Mouse (Mus musculus): ENCODE measurements around the gene Klhl11.

Klhl11 gene

GRCm38 (mm10) chr11:100471352-100472196, 967 bp downstream of the Klhl11 start:
- DNase-seq (ENCODE audit: low spot score in 2 of 2), result peak in 1 of 2 experiments; percentile 7

DNA sequence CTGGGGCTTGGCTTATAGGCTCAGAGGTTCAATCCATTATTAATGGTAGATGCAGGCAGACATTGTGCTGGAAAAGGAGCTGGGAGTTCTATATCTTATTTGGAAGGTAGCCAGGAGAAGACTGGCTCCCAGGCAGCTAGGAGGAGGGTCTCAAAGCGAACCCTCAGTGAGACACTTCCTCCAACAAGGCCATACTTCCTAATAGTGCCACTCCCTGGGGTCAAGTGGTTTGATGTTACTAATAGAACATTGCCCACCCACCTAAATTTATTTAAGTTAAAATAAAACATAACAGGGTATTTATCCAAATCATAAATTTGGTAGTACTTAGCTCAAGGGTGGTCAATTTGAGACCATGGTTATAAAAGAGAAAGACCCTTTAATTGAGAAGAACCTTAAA, 6.7 kb downstream of the Klhl11 start:
- no peak for DNase-seq (ENCODE audit: low spot score in 2 of 2)

GRCm38 (mm10) chr11:100465229-100465792, 7.2 kb downstream of the Klhl11 start:
- DNase-seq (ENCODE audit: low spot score in 2 of 2), result no peak

DNA sequence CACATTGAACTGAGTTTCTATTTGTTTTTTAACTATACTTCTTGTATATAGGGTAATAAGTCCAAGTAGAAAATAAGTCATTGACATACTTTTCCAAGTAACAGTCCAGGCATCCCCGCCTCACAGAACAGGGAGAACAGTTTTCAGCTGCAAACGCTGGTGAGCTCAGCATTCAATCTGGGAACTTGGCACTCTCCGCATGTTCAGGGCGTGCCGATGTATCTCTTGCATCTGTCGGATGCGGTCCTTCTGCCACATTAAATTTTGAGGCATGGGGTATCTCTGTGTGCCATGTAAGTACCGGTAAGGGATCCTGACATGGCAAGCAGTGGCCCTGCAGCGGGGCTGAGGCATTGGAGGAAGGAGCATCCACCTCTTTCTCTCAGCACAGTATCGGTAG, 9.8 kb downstream of the Klhl11 start:
- peak in 1 of 2 experiments; percentile 27 for DNase-seq (ENCODE audit: low spot score in 2 of 2)

DNA sequence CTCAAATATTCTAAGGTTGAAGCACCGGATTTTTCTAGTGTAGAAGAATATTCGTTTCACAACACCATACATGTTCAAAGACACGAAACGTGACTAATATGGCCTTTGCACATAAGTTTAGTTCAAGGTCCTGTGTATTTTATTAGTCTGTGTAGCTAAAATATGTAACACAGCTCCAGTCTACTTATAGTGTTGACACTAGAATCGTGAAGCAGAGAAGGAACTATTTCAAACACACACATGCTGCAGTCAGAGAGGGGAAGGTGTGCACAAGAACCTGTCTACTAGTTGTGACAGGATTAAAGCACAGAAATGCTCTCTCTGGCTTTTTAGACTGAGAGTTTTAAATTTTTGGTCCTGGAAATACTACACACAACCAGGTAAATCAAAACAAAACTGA, 14.8 kb downstream of the Klhl11 start:
- DNase-seq (ENCODE audit: low spot score in 2 of 2), result no peak

GRCm38 (mm10) chr11:100457247-100457646, 15.3 kb downstream of the Klhl11 start:
- DNase-seq (ENCODE audit: low spot score in 2 of 2), result no peak

GRCm38 (mm10) chr11:100442625-100443024, 29.9 kb downstream of the Klhl11 start:
- no peak for DNase-seq (ENCODE audit: low spot score in 2 of 2)

- no peak for DNase-seq (ENCODE audit: low spot score in 2 of 2)
Observed at GRCm38 (mm10) chr11:100441797-100442196, 30.7 kb downstream of the Klhl11 start, which contains the start of the genes Nt5c3b and Klhl10. Gene Nt5c3b, minus strand, starts transcription at chr11:100441808. Gene Klhl10, plus strand, starts transcription at chr11:100441917.

DNA sequence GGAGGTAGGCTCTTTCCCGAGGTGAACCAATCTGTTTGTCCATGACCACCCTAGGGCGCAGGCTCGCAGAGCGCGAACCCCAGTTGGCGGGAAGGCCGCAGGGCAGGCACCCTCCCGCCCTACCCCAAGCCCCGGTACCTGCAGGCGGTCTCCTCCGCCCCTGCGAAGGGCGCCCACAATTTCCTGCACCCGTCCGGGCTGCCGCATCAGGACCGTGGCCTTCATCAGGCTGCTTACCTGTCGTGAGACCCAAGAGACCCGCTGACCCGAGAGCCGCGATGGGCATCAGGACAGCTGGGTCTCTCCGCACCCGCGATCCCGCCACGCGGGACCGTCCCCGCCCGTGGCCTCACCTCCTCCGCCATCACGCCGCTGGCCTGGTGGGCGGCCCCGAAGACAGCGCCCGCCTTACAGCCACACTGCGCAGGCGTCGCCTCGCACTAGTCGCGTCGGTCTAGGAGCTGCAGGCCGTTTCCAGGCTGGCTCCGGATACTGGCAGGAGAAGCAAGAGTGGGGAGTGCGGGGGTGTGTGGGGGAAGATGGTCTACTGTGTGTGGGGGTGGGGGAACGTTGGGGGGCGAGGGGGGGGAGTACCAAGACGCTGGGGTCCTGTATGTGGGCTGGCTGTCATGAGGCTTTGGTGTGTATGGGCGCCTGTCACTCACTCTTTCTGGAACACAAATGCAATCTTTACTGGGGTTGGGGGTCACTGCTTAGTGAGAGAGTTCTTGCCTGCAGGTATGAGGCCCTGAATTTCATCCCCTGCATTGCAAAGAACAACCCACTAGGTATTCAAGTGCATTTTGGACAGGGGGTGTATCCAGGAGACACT, 31.6 kb downstream of the Klhl11 start:
- peak; percentile 52 to 84 for DNase-seq (ENCODE audit: low spot score in 2 of 2)

DNA sequence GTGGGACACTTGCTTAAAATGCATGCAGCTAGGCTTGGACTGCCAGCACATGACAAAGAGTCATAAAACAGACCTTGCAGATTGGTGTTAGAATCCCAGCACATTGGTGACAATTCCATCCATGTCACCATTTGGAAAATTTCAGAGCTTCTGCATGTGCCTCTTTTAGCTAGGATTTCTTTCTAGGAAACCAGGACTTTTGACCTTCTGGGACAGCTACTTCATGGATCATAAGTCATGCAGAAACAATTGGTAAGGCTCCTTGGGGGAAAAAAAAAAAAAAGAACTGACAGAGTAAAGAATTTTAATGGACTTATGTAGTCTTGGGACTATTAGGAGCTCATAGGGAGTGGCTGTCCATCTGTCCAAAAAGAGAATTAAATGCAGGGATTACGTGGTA, 34.6 kb downstream of the Klhl11 start:
- no peak for DNase-seq (ENCODE audit: low spot score in 2 of 2)

DNA sequence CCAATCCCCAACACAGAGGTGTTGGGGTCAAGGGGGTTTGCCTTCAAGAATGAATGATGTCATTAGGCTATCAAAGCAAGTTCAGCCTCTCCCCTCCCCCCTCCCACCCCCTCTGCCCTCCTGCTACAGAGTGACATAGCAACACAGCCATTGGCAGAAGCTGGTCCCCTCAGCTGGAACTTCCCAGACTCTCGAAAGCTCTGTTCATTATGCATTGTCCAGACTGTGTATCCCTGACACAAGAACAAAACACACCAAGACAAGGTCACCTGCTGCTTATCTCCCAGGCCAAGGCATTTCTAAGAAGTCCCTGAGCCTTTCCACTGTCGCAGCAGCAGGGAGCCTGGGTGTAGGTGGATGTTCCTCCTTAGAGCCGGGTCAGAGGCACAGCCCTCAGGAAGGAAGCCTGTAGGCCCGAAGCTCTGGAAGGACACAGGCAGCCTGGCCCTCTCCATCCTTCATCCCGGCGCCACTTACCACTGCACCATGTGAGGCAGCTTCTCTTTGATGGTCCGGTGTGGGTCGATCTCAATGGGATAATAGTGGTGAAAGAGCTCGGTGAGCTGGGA, 36.8 kb downstream of the Klhl11 start:
- no peak for DNase-seq (ENCODE audit: low spot score in 2 of 2)

DNA sequence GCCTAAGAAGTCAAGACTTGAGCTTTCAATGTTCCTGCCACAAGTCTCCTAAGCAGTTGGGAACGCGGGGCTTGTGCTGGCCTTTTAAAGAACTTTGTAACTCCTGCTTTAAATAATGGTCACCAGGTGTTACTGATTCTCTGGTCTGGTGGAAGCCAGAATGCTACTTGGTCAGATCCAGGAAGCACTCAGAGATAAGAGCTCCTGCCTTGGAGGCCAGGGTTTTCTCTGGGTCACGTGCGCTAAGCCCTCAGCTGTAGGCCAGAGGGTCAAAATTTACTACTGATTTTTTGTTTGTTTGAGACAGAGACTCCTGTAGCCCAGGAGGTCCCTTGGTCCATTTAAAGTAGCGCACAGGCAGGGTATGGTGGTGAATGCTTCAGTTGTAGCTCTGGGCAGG, 40.5 kb downstream of the Klhl11 start:
- no peak for DNase-seq (ENCODE audit: low spot score in 2 of 2)

GRCm38 (mm10) chr11:100430052-100430451, 42.5 kb downstream of the Klhl11 start:
- DNase-seq (ENCODE audit: low spot score in 2 of 2), result no peak

DNA sequence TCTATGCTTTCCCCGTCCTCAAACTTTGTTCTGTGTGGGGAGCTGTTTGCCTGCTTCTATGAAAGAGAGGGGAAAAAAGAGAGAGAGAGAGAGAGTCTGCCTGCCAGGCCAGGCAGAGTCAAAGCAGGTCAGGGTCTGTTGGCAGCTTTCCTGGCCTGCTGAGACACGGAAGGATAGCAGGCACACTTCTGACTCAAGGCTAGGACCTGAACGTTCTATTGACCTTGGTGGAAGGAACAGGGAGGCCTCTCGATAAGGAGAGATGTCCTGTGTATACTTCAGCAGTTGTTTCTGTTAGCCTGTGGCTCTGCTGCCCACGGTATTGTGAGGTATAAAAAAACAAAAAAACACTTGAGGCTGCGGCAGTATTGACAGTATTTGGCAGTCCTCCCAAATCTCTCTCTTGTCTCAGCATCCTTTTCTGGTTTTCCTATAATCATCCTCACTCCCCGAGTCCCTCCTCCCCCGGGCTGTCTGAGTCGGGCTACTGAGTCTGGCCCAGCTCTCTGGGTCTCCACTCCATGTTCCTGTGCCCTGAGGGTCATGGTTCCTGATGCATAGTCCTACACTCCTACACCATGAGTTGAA, 43.8 kb downstream of the Klhl11 start:
- DNase-seq (ENCODE audit: low spot score in 2 of 2), result no peak

GRCm38 (mm10) chr11:100426820-100427219, 45.7 kb downstream of the Klhl11 start:
- no peak for DNase-seq (ENCODE audit: low spot score in 2 of 2)

- DNase-seq (ENCODE audit: low spot score in 2 of 2), result peak in 1 of 2 experiments; percentile 77
Observed at GRCm38 (mm10) chr11:100425851-100426250, 46.7 kb downstream of the Klhl11 start.

- DNase-seq (ENCODE audit: low spot score in 2 of 2), result no peak
Observed at GRCm38 (mm10) chr11:100423836-100424235, 48.7 kb downstream of the Klhl11 start.

DNA sequence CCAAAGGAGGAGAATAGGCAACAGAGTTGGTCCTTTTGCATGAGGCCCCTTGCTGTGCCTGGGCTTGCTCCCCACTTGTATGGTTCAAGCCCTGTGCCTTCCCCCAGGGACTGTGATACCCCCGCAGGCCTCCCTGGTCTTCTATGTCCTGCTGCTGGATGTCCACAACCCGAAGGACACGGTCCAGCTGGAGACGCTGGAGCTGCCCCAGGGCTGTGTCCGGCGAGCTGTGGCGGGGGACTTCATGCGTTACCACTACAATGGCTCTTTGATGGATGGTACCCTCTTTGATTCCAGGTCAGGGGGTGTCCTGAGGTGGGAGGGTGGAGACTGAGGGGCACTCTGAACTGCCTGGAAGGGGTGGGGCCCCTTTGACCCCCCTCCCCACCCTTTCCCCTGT, 51.0 kb downstream of the Klhl11 start:
- DNase-seq (ENCODE audit: low spot score in 2 of 2), result no peak

GRCm38 (mm10) chr11:100414914-100415822, 57.4 kb downstream of the Klhl11 start, which contains the start of gene Fkbp10:
Gene Fkbp10, plus strand, starts transcription at chr11:100415697.
- DNase-seq (ENCODE audit: low spot score in 2 of 2), result no peak

Measured in left cerebral cortex, adult 9 months (tissue).